Mouse (Mus musculus): Measurements from ENCODE around the gene Mark1. TPM values are rescaled to one million over a fixed set of nuclear protein-coding genes. Genes with fewer than 3 reads are reported as not detected.

Gene Mark1
- polyA plus RNA-seq, 1 experiment from 2014 or later: 2.4 TPM

DNA sequence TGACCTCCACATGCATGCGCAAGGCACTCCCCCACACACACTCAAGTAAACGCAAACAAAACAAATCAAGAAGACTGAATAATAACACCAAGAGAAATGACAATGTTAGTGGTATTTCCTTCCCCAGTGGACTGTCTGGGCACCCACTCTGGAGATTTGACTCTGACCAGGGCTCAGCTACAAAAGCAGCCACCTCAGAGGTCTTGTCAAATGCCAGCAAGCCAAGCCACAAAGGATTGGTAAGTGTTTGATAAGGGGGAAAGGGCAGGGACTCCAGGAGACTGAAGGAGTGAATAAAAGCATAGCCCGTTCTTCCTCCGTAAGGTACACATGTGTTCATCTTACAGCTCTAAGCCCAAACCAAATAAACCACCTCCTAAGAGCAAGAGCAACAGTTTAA lies 4.0 kb downstream of the Mark1 start:
- Histone ChIP-seq H3K36me3 (no peaks in the 10 kb centered on the region), H3K27me3 (ENCODE audit: insufficient read depth, poor library complexity, severe bottlenecking) (no peaks in the 10 kb centered on the region), H3K27ac (no peak overlapping the region), H3K4me1 (peaks cover 26% of the 10 kb centered on the region), H3K4me3 (no peak overlapping the region), H3K9me3 (no peaks in the 10 kb centered on the region)
- no peak for DNase-seq (ENCODE audit: low spot score)
- WGBS: 65% methylated on average over 4 of the region's 4 CpGs

DNA sequence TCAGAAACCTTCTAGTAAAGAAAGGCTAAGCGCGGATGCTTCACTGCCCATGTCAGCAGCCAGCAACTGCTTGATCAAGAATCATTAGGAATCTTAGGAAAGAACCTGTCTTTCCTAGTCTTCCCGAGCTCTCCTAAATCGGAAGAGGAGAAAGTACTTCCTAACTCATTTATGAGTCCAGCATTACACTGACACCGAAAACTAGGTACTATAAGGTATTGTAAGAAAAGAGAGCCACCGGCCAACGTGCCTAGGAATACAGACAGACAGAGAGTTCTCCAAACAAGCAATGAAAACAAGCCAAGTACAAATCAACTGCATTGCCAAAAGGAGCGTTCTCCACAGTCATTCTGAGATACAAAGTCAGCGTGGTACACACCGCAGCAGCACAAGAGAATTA lies 8.2 kb downstream of the Mark1 start:
- 88% methylated on average over 10 of the region's 10 CpGs for WGBS
- Histone ChIP-seq H3K27ac (no peak overlapping the region), H3K4me1 (peaks cover 23% of the 10 kb centered on the region), H3K27me3 (ENCODE audit: insufficient read depth, poor library complexity, severe bottlenecking) (no peaks in the 10 kb centered on the region), H3K9me3 (no peaks in the 10 kb centered on the region), H3K4me3 (no peak overlapping the region), H3K36me3 (no peaks in the 10 kb centered on the region)
- DNase-seq (ENCODE audit: low spot score): no peak

DNA sequence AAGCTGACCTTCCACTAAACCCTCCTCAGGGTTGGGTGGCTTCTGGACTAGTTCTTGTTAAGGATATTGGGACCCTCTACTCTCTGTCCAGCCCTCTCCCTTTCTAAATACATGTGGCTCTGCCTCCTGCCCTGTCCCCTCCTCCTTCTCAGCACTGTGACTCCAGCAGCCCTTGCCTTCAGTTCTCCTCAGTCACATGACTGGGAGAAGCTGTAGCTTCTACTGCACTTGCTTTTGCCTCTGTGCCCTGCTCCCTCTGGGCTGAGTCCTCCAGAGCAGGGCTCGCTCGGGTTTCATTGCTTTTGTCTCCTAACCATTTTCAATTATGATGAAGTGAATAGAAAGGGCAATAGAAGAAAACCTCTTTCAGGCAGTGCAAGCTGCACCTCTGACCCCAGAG lies 12.6 kb downstream of the Mark1 start:
- WGBS: 44% methylated on average over 2 of the region's 2 CpGs

DNA sequence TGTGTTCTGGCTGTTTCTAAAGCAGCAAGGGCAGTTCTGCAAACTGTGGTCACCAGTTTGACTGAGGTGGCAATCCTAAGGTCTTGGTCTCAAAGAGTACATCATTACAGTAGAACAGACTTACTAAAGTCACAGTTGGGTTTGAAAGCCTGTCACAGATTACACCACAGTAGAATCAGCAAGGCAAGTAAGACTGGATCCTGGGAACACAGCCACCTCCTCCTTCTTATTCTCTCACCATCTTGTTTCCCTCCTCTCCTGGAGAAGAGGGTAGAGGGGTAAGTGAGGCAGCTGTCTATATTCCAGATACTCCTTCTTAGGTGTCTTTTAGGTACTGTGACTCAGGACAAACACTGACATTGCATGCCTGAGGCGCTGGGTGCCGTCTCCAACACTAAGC lies 14.6 kb downstream of the Mark1 start:
- WGBS: 78% methylated on average over 2 of the region's 2 CpGs
- Histone ChIP-seq H3K4me3 (no peak overlapping the region), H3K27me3 (ENCODE audit: insufficient read depth, poor library complexity, severe bottlenecking) (no peaks in the 10 kb centered on the region), H3K4me1 (peaks cover 16% of the 10 kb centered on the region), H3K9me3 (no peaks in the 10 kb centered on the region), H3K36me3 (no peaks in the 10 kb centered on the region), H3K27ac (no peak overlapping the region)
- DNase-seq (ENCODE audit: low spot score): no peak

More for the DNA sequence above, 12.6 kb downstream of the Mark1 start:
- no peak for DNase-seq (ENCODE audit: low spot score)
- H3K27ac ChIP-seq: peak overlapping the region; percentile 59
- no peaks in the 10 kb centered on the region for H3K9me3 ChIP-seq
- no peaks in the 10 kb centered on the region for H3K36me3 ChIP-seq
- no peaks in the 10 kb centered on the region for H3K27me3 ChIP-seq (ENCODE audit: insufficient read depth, poor library complexity, severe bottlenecking)
- peaks cover 16% of the 10 kb centered on the region for H3K4me1 ChIP-seq
- no peak overlapping the region for H3K4me3 ChIP-seq

DNA sequence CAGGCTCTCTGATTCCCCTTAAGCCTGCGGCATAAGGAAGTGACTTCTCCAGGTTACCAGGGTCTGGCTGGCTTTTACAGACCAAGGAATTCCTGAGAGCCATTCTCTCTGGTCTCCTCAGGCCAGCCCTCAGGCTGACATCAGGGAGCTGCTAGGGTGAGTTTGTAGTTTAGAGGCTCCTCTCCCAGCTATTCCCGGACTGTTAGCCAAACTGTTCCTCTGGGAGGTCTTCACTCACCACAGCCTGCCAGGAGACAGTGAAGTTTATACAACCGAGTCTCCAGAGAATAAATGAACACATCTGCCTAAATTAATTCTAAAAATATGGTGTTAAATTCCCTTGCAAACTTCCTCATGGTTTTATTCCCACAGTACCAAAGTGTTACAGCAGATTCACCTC lies 15.6 kb downstream of the Mark1 start:
- Histone ChIP-seq H3K27me3 (ENCODE audit: insufficient read depth, poor library complexity, severe bottlenecking) (no peaks in the 10 kb centered on the region), H3K4me3 (no peak overlapping the region), H3K4me1 (peaks cover 16% of the 10 kb centered on the region), H3K36me3 (no peaks in the 10 kb centered on the region), H3K9me3 (no peaks in the 10 kb centered on the region), H3K27ac (no peak overlapping the region)
- DNase-seq (ENCODE audit: low spot score): no peak
- WGBS: 52% methylated on average over 3 of the region's 3 CpGs

DNA sequence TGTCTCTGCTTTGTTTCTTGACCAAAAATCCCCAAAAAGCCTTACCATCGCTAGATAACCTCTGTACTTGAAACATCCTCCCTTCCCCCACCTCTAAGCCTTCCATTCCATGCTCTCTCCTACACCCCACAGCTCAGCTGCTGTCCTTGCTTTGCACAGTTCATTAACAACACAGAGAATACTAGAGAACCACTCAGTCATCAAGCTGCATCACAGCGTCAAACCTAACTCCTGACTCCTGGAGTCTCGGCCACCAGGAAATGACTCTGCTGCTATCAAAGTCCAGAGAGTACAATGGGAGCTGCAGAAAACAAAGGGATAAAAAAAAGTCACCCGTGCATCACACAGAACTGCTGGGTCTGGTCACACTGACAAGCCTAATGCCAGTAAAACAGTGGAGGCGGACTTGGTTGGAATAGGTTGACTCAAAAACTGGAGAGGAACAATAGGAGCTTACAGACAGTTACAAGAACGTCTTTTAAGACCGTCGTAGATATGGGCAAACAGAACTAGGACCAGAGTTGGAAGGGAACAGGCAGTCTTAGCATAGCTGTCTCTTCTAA lies 27.1 kb downstream of the Mark1 start:
- DNase-seq (ENCODE audit: low spot score): no peak
- Histone ChIP-seq H3K4me3 (no peak overlapping the region), H3K27ac (no peak overlapping the region; the same call in 1 of the 2 replicates), H3K4me1 (peaks cover 2% of the 10 kb centered on the region; the same call in 1 of the 2 replicates), H3K36me3 (no peaks in the 10 kb centered on the region), H3K27me3 (ENCODE audit: insufficient read depth, poor library complexity, severe bottlenecking) (no peaks in the 10 kb centered on the region), H3K9me3 (no peaks in the 10 kb centered on the region)
- 57% methylated on average over 8 of the region's 8 CpGs for WGBS

DNA sequence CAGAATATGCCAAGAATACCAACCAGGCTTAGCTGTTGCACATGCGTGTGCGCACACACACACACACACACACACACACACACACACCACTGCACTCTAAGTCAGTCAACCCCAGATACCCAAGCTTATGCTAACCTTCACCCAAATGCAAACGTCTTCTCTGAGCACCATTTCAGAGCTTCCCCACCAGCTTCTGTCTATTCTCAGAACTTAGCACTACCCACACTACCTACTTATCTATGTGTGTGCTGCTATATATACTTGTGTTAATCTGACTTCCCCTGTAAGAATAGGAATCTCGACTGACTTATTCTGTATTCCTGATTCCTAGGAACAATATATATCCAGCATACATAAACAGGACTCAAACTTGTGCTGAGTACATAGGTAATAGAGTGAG lies 30.0 kb downstream of the Mark1 start:
- DNase-seq (ENCODE audit: low spot score): no peak
- WGBS: 78% methylated on average over 4 of the region's 4 CpGs
- no peak overlapping the region for H3K27ac ChIP-seq
- peaks cover 9% of the 10 kb centered on the region; the same call in 1 of the 2 replicates for H3K4me1 ChIP-seq
- H3K27me3 ChIP-seq (ENCODE audit: insufficient read depth, poor library complexity, severe bottlenecking): no peaks in the 10 kb centered on the region
- H3K36me3 ChIP-seq: no peaks in the 10 kb centered on the region
- H3K9me3 ChIP-seq: no peaks in the 10 kb centered on the region
- H3K4me3 ChIP-seq: no peak overlapping the region

DNA sequence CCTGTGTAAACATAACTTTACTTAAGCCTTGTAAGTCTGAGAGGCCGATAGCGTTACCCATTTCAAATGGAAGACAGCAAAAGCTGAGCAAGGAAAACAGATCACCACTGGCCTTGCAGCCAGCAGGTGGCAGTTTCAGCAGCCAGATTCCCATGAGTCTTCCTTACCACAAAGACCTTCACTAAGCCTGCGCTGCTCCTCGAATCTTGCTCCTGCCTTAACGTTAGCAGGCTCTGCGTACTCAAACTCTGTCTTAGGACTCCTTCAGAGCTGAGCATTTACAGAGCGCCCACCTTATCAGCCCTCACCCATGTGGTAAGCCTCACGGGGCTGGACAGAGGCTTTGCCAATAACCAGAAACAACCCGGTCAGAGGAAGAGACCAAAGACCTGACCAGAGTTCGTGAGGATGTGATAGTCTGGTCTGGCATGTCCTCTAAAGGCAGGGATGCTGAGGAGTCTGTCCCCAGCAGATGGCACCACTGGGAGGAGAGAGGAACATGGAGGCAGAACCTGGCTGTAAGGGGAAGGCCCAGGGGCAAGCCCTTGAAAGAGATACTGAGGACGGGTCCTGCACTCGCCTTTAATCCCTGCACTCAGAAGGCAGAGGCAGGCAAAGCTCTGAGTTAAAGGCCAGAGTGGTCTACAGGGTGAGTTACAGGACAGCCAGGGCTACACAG lies 33.5 kb downstream of the Mark1 start:
- Histone ChIP-seq H3K36me3 (0 out of 2 replicates have a peak, but pooled peaks cover 4% of the 10 kb centered on the region), H3K9me3 (no peaks in the 10 kb centered on the region), H3K27ac (no peak overlapping the region), H3K27me3 (ENCODE audit: insufficient read depth, poor library complexity, severe bottlenecking) (no peaks in the 10 kb centered on the region), H3K4me3 (no peak overlapping the region), H3K4me1 (peaks cover 18% of the 10 kb centered on the region)
- no peak for DNase-seq (ENCODE audit: low spot score)
- 47% methylated on average over 12 of the region's 12 CpGs for WGBS

DNA sequence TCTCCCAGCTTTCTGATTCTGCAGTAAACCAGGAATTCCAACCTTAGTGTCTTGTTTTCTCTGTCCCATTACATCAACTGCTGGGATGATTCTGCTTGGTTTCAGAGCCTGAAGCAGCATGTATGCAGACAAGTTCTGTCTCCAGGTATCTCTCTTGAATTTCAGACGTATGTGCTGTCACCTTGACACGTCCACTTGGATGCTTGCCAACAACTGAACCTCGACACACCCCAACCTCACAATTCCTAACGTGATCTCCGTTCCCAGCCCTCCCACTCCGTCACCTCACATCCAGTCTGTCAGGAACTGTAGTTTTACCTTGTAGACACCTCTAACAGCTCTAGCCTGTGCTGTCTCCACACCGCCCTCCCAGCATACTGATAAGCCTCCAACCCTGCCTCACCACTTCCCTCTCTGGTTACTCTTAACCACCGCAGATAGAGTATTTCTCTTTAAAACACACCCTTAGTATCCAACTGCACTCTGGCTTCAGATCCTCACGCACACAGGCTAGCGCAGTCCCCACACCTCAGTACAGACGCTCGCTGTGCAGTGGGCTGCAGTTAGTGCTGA lies 36.2 kb downstream of the Mark1 start:
- Histone ChIP-seq H3K36me3 (0 out of 2 replicates have a peak, but pooled peaks cover 4% of the 10 kb centered on the region), H3K27me3 (ENCODE audit: insufficient read depth, poor library complexity, severe bottlenecking) (no peaks in the 10 kb centered on the region), H3K4me3 (peak overlapping the region; percentile 19; the same call in 1 of the 2 replicates), H3K27ac (no peak overlapping the region), H3K4me1 (peaks cover 27% of the 10 kb centered on the region), H3K9me3 (no peaks in the 10 kb centered on the region)
- WGBS: 46% methylated on average over 12 of the region's 12 CpGs
- DNase-seq (ENCODE audit: low spot score): no peak

DNA sequence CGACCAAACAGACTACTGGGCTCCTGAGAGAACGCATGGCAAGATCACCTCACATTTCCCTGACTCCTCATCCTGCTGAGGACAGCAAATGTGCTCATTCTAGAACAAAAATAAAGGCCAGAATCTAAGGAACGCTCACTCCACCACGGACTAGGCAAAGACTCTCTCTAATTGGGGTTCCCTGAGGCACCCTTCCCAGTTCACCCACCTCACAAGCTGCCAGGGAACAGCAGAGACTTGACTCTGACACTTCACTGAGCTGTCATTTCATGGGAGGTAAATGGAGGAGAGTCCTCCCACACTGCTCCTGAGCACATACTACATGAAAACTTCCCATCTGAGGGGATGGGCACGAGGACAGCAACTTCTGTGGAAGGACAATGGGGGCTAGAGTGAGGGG lies 37.5 kb downstream of the Mark1 start:
- DNase-seq (ENCODE audit: low spot score): no peak
- WGBS: 77% methylated on average over 5 of the region's 5 CpGs
- Histone ChIP-seq H3K4me3 (no peak overlapping the region), H3K36me3 (0 out of 2 replicates have a peak, but pooled peaks cover 8% of the 10 kb centered on the region), H3K4me1 (peaks cover 27% of the 10 kb centered on the region), H3K27me3 (ENCODE audit: insufficient read depth, poor library complexity, severe bottlenecking) (no peaks in the 10 kb centered on the region), H3K27ac (no peak overlapping the region), H3K9me3 (no peaks in the 10 kb centered on the region)

DNA sequence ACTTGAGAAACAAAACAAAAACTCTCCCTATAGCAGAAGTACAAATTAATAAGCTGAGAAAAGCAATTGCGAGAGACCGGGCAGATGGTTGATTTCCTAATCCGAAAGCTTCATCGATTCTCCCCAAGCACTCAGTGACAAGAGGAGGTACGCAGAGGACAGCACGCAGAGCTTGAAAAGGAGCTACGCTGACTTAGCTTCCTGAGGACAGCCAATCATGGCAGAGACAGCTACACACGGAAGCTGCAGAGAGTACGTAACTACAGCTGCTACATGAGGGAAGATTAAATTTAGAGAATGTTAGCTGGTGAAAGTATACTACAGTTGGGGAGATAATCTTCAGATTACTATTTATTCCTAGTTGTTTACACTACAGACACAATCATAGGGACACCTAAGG lies 40.6 kb downstream of the Mark1 start:
- Histone ChIP-seq H3K4me3 (no peak overlapping the region), H3K27ac (peak overlapping the region; percentile 42; the same call in 1 of the 2 replicates), H3K27me3 (ENCODE audit: insufficient read depth, poor library complexity, severe bottlenecking) (no peaks in the 10 kb centered on the region), H3K4me1 (peaks cover 20% of the 10 kb centered on the region), H3K36me3 (0 out of 2 replicates have a peak, but pooled peaks cover 8% of the 10 kb centered on the region), H3K9me3 (no peaks in the 10 kb centered on the region)
- DNase-seq (ENCODE audit: low spot score): no peak
- WGBS: 72% methylated on average over 9 of the region's 9 CpGs

DNA sequence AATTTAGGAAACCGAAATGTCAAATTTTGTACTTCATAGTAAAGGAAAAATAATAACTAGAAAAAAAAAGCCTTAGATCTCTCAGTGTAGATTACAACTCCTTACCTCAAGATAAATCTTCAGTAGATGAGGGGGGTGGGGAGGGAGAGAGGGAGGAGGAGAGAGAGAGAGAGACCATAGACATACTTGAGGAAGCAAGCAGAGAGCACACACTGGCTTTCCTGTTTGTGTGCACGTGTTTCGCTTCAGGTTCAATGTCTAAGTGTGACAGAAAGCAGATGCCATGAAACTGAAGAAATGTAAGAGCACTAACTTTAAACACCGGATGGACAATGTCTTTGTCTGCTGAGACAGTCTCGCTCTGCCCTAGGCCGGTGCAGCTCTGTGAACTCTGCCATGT lies 41.0 kb downstream of the Mark1 start:
- Histone ChIP-seq H3K4me3 (no peak overlapping the region), H3K9me3 (no peaks in the 10 kb centered on the region), H3K27ac (peak overlapping the region; percentile 42; the same call in 1 of the 2 replicates), H3K4me1 (peaks cover 16% of the 10 kb centered on the region), H3K36me3 (0 out of 2 replicates have a peak, but pooled peaks cover 8% of the 10 kb centered on the region), H3K27me3 (ENCODE audit: insufficient read depth, poor library complexity, severe bottlenecking) (no peaks in the 10 kb centered on the region)
- 56% methylated on average over 6 of the region's 6 CpGs for WGBS
- DNase-seq (ENCODE audit: low spot score): no peak

DNA sequence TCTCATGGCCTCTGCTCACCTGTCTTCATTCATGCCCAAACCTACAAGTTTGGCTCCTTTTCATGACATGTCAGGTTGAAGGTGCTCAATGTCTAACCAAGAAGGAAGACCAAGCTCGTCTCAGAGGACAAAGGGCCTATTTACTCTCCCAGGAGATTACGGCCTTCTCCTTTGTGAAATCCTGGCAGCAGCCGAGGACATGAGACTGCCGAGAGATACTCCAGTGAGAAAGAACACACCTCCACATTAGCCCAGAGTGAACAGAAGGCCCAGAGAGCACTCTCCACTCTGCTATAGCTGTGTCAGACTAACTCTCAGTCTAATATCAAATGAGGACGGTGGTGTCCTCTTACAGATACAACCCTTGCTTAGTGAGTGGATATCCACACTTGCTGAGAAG lies 47.6 kb downstream of the Mark1 start:
- H3K36me3 ChIP-seq: no peaks in the 10 kb centered on the region
- DNase-seq (ENCODE audit: low spot score): no peak
- H3K9me3 ChIP-seq: no peaks in the 10 kb centered on the region
- H3K27ac ChIP-seq: no peak overlapping the region
- 58% methylated on average over 5 of the region's 5 CpGs for WGBS
- H3K4me1 ChIP-seq: peaks cover 14% of the 10 kb centered on the region; the same call in 1 of the 2 replicates
- no peak overlapping the region for H3K4me3 ChIP-seq
- H3K27me3 ChIP-seq (ENCODE audit: insufficient read depth, poor library complexity, severe bottlenecking): no peaks in the 10 kb centered on the region
